Mouse (Mus musculus): ENCODE data around the gene Tmed9.
"Not testable (repeated sequence)": the region's sequence is repeated elsewhere in the genome, so short reads cannot be mapped to it uniquely, and the experiment has no call there.

Tmed9 gene

GRCm38 (mm10) chr13:55606899-55607623, 33.5 kb downstream of the Tmed9 start:
- Histone ChIP-seq H3K9me3 (ENCODE audit: low read length) (no peaks in the 10 kb centered on the region), H3K4me1 (replicated peaks; ENCODE audit: low read depth, low read length) (peaks cover 67% of the 10 kb centered on the region), H3K4me3 (replicated peaks; ENCODE audit: low read length) (no peak overlapping the region), H3K36me3 (ENCODE audit: insufficient read depth, low read length) (peaks cover 57% of the 10 kb centered on the region), H3K27me3 (ENCODE audit: insufficient read depth, low read length) (no peaks in the 10 kb centered on the region)
- TF ChIP-seq NANOG (IDR thresholded peaks at IDR 0.05; ENCODE audit: borderline replicate concordance, low read length) = no peak
- TF ChIP-seq POU5F1 (IDR thresholded peaks at IDR 0.05; ENCODE audit: borderline replicate concordance, low read length) = no peak
- TF ChIP-seq CTCF (conservative IDR thresholded peaks at IDR 0.05; ENCODE audit: low read length) = no peak

GRCm38 (mm10) chr13:55607624-55608006, 34.1 kb downstream of the Tmed9 start:
- Histone ChIP-seq H3K27me3 (ENCODE audit: insufficient read depth, low read length) (no peaks in the 10 kb centered on the region), H3K4me3 (replicated peaks; ENCODE audit: low read length) (no peak overlapping the region), H3K9me3 (ENCODE audit: low read length) (no peaks in the 10 kb centered on the region), H3K4me1 (replicated peaks; ENCODE audit: low read depth, low read length) (peaks cover 69% of the 10 kb centered on the region), H3K36me3 (ENCODE audit: insufficient read depth, low read length) (peaks cover 53% of the 10 kb centered on the region)
- no peak for TF ChIP-seq NANOG (IDR thresholded peaks at IDR 0.05; ENCODE audit: borderline replicate concordance, low read length)
- no peak for TF ChIP-seq CTCF (conservative IDR thresholded peaks at IDR 0.05; ENCODE audit: low read length)
- TF ChIP-seq POU5F1 (IDR thresholded peaks at IDR 0.05; ENCODE audit: borderline replicate concordance, low read length) = no peak

GRCm38 (mm10) chr13:55611996-55612395, 38.5 kb downstream of the Tmed9 start:
- TF ChIP-seq CTCF (conservative IDR thresholded peaks at IDR 0.05; ENCODE audit: low read length) (no peak), POU5F1 (IDR thresholded peaks at IDR 0.05; ENCODE audit: borderline replicate concordance, low read length) (no peak), NANOG (IDR thresholded peaks at IDR 0.05; ENCODE audit: borderline replicate concordance, low read length) (no peak)
- no peaks in the 10 kb centered on the region for H3K27me3 ChIP-seq (ENCODE audit: insufficient read depth, low read length)

GRCm38 (mm10) chr13:55613471-55613870, 39.9 kb downstream of the Tmed9 start:
- Histone ChIP-seq H3K4me1 (replicated peaks; ENCODE audit: low read depth, low read length) (peaks cover 27% of the 10 kb centered on the region), H3K36me3 (ENCODE audit: insufficient read depth, low read length) (peaks cover 20% of the 10 kb centered on the region), H3K27me3 (ENCODE audit: insufficient read depth, low read length) (no peaks in the 10 kb centered on the region), H3K9me3 (ENCODE audit: low read length) (no peaks in the 10 kb centered on the region), H3K4me3 (replicated peaks; ENCODE audit: low read length) (no peak overlapping the region)
- TF ChIP-seq NANOG (IDR thresholded peaks at IDR 0.05; ENCODE audit: borderline replicate concordance, low read length) (no peak), CTCF (conservative IDR thresholded peaks at IDR 0.05; ENCODE audit: low read length) (no peak), POU5F1 (IDR thresholded peaks at IDR 0.05; ENCODE audit: borderline replicate concordance, low read length) (no peak)

More at GRCm38 (mm10) chr13:55611996-55612395, 38.5 kb downstream of the Tmed9 start:
- H3K4me1 ChIP-seq (replicated peaks; ENCODE audit: low read depth, low read length) = peaks cover 42% of the 10 kb centered on the region
- H3K4me3 ChIP-seq (replicated peaks; ENCODE audit: low read length) = no peak overlapping the region
- H3K9me3 ChIP-seq (ENCODE audit: low read length) = no peaks in the 10 kb centered on the region
- H3K36me3 ChIP-seq (ENCODE audit: insufficient read depth, low read length) = peaks cover 35% of the 10 kb centered on the region

GRCm38 (mm10) chr13:55619328-55619727, 45.8 kb downstream of the Tmed9 start:
- Histone ChIP-seq H3K9me3 (ENCODE audit: low read length) (no peaks in the 10 kb centered on the region), H3K27me3 (ENCODE audit: insufficient read depth, low read length) (no peaks in the 10 kb centered on the region), H3K4me1 (replicated peaks; ENCODE audit: low read depth, low read length) (peaks cover 17% of the 10 kb centered on the region), H3K4me3 (replicated peaks; ENCODE audit: low read length) (no peak overlapping the region), H3K36me3 (ENCODE audit: insufficient read depth, low read length) (no peaks in the 10 kb centered on the region)
- no peak for TF ChIP-seq POU5F1 (IDR thresholded peaks at IDR 0.05; ENCODE audit: borderline replicate concordance, low read length)
- no peak for TF ChIP-seq CTCF (conservative IDR thresholded peaks at IDR 0.05; ENCODE audit: low read length)
- TF ChIP-seq NANOG (IDR thresholded peaks at IDR 0.05; ENCODE audit: borderline replicate concordance, low read length) = no peak

- Histone ChIP-seq H3K27me3 (ENCODE audit: insufficient read depth, low read length) (no peaks in the 10 kb centered on the region), H3K9me3 (ENCODE audit: low read length) (no peaks in the 10 kb centered on the region), H3K4me1 (replicated peaks; ENCODE audit: low read depth, low read length) (peaks cover 23% of the 10 kb centered on the region)
These were observed 46.7 kb downstream of the Tmed9 start for GRCm38 (mm10) chr13:55620275-55620674.

GRCm38 (mm10) chr13:55622156-55622648, 48.7 kb downstream of the Tmed9 start:
- peaks cover 24% of the 10 kb centered on the region for H3K4me1 ChIP-seq (replicated peaks; ENCODE audit: low read depth, low read length)
- H3K36me3 ChIP-seq (ENCODE audit: insufficient read depth, low read length) = peaks cover 18% of the 10 kb centered on the region
- H3K9me3 ChIP-seq (ENCODE audit: low read length); H3K27me3 ChIP-seq (ENCODE audit: insufficient read depth, low read length): not testable (repeated sequence)
- peak overlapping the region; percentile 90 for H3K4me3 ChIP-seq (replicated peaks; ENCODE audit: low read length)

More at GRCm38 (mm10) chr13:55620275-55620674, 46.7 kb downstream of the Tmed9 start:
- H3K36me3 ChIP-seq (ENCODE audit: insufficient read depth, low read length) = peaks cover 8% of the 10 kb centered on the region
- TF ChIP-seq CTCF (conservative IDR thresholded peaks at IDR 0.05; ENCODE audit: low read length) = no peak
- TF ChIP-seq NANOG (IDR thresholded peaks at IDR 0.05; ENCODE audit: borderline replicate concordance, low read length) = no peak
- no peak for TF ChIP-seq POU5F1 (IDR thresholded peaks at IDR 0.05; ENCODE audit: borderline replicate concordance, low read length)
- no peak overlapping the region for H3K4me3 ChIP-seq (replicated peaks; ENCODE audit: low read length)

- peaks cover 19% of the 10 kb centered on the region for H3K36me3 ChIP-seq (ENCODE audit: insufficient read depth, low read length)
- H3K4me1 ChIP-seq (replicated peaks; ENCODE audit: low read depth, low read length) = peaks cover 25% of the 10 kb centered on the region
- no peaks in the 10 kb centered on the region for H3K27me3 ChIP-seq (ENCODE audit: insufficient read depth, low read length)
- H3K9me3 ChIP-seq (ENCODE audit: low read length) = no peaks in the 10 kb centered on the region
- TF ChIP-seq NANOG (IDR thresholded peaks at IDR 0.05; ENCODE audit: borderline replicate concordance, low read length) = no peak
- no peak for TF ChIP-seq POU5F1 (IDR thresholded peaks at IDR 0.05; ENCODE audit: borderline replicate concordance, low read length)
- TF ChIP-seq CTCF (conservative IDR thresholded peaks at IDR 0.05; ENCODE audit: low read length) = no peak
- H3K4me3 ChIP-seq (replicated peaks; ENCODE audit: low read length) = peak within 1 kb of the TSS; percentile 90
These were observed 49.4 kb downstream of the Tmed9 start, which contains the start of gene Caml for GRCm38 (mm10) chr13:55622649-55623541. TSS of gene Caml (plus strand) at chr13:55623005.
